Mouse (Mus musculus): Measurements from ENCODE around the gene Elp5. TPM values are rescaled to one million over a fixed set of nuclear protein-coding genes. Genes with fewer than 3 reads are reported as not detected.

The Elp5 gene
- total RNA-seq, 2 experiments from 2014 or later, result 18.7 to 35.5 TPM

- no peak for ATAC-seq (replicated peaks; ENCODE audit: low FRiP score, poor library complexity, severe bottlenecking)
These were observed 61.9 kb downstream of the Elp5 start for GRCm38 (mm10) chr11:69920266-69921031.

GRCm38 (mm10) chr11:69919661-69920265 is 62.6 kb downstream of the Elp5 start:
- peak; percentile 61 for ATAC-seq (replicated peaks; ENCODE audit: low FRiP score, poor library complexity, severe bottlenecking)

- no peak for ATAC-seq (replicated peaks; ENCODE audit: low FRiP score, poor library complexity, severe bottlenecking)
These were observed 63.3 kb downstream of the Elp5 start for GRCm38 (mm10) chr11:69919053-69919452.

Other genes with a start within 250 kb of the Elp5 start
Only the 30 nearest of the 36 such genes appear.
- 4.0 TPM in 1 of 2 replicates, not detected in the other for gene Chrnb1, start 186.6 kb downstream of the Elp5 start, total RNA-seq (2015; ENCODE audit: low replicate concordance)
- 0.26 TPM in 1 of 2 replicates, not detected in the other for gene Chrnb1, start 186.6 kb downstream of the Elp5 start, total RNA-seq (2017; ENCODE audit: low replicate concordance)
- not detected in 2 replicates for gene Fgf11, start 180.7 kb downstream of the Elp5 start, total RNA-seq (2015; ENCODE audit: low replicate concordance)
- not detected in 2 replicates for gene Fgf11, start 180.7 kb downstream of the Elp5 start, total RNA-seq (2017; ENCODE audit: low replicate concordance)
- not detected in 2 replicates for gene Tmem102, start 176.9 kb downstream of the Elp5 start, total RNA-seq (2015; ENCODE audit: low replicate concordance)
- not detected in 2 replicates for gene Tmem102, start 176.9 kb downstream of the Elp5 start, total RNA-seq (2017; ENCODE audit: low replicate concordance)
- 0.42 TPM in 1 of 2 replicates, not detected in the other for gene Gm39566, start 167.2 kb downstream of the Elp5 start, total RNA-seq (2015; ENCODE audit: low replicate concordance)
- gene Gm39566, start 167.2 kb downstream of the Elp5 start, total RNA-seq (2017; ENCODE audit: low replicate concordance), result 0.14 TPM in 1 of 2 replicates, not detected in the other
- gene Spem2, start 164.1 kb downstream of the Elp5 start, total RNA-seq (2015; ENCODE audit: low replicate concordance), result not detected in 2 replicates
- not detected in 2 replicates for gene Spem2, start 164.1 kb downstream of the Elp5 start, total RNA-seq (2017; ENCODE audit: low replicate concordance)
- gene Spem1, start 160.3 kb downstream of the Elp5 start, total RNA-seq (2015; ENCODE audit: low replicate concordance), result not detected in 2 replicates
- gene Spem1, start 160.3 kb downstream of the Elp5 start, total RNA-seq (2017; ENCODE audit: low replicate concordance), result not detected in 2 replicates
- 0.19 and 0.42 TPM in 2 replicates for gene Nlgn2, start 144.7 kb downstream of the Elp5 start, total RNA-seq (2015; ENCODE audit: low replicate concordance)
- gene Nlgn2, start 144.7 kb downstream of the Elp5 start, total RNA-seq (2017; ENCODE audit: low replicate concordance), result 0.28 and 1.1 TPM in 2 replicates
- 142 and 218 TPM in 2 replicates for gene Tmem256, start 144.0 kb downstream of the Elp5 start, total RNA-seq (2015; ENCODE audit: low replicate concordance)
- gene Tmem256, start 144.0 kb downstream of the Elp5 start, total RNA-seq (2017; ENCODE audit: low replicate concordance), result 57.1 and 181 TPM in 2 replicates
- gene Plscr3, start 136.1 kb downstream of the Elp5 start, total RNA-seq (2015; ENCODE audit: low replicate concordance), result 12.5 and 17.6 TPM in 2 replicates
- gene Plscr3, start 136.1 kb downstream of the Elp5 start, total RNA-seq (2017; ENCODE audit: low replicate concordance), result 5.9 and 11.4 TPM in 2 replicates
- gene Tnk1, start 123.8 kb downstream of the Elp5 start, total RNA-seq (2015; ENCODE audit: low replicate concordance), result 15.5 and 19.6 TPM in 2 replicates
- gene Tnk1, start 123.8 kb downstream of the Elp5 start, total RNA-seq (2017; ENCODE audit: low replicate concordance), result 8.3 and 13.8 TPM in 2 replicates
- gene Tmem95, start 104.5 kb downstream of the Elp5 start, total RNA-seq (2015; ENCODE audit: low replicate concordance), result not detected in 2 replicates
- gene Tmem95, start 104.5 kb downstream of the Elp5 start, total RNA-seq (2017; ENCODE audit: low replicate concordance), result not detected in 2 replicates
- 1.3 and 2.1 TPM in 2 replicates for gene Kctd11, start 101.1 kb downstream of the Elp5 start, total RNA-seq (2015; ENCODE audit: low replicate concordance)
- 0.42 and 0.77 TPM in 2 replicates for gene Kctd11, start 101.1 kb downstream of the Elp5 start, total RNA-seq (2017; ENCODE audit: low replicate concordance)
- 9.0 and 15.7 TPM in 2 replicates for gene Acap1, start 87.0 kb downstream of the Elp5 start, total RNA-seq (2015; ENCODE audit: low replicate concordance)
- 12.1 and 16.1 TPM in 2 replicates for gene Acap1, start 87.0 kb downstream of the Elp5 start, total RNA-seq (2017; ENCODE audit: low replicate concordance)
- 2.7 TPM in 1 of 2 replicates, not detected in the other for gene 2810408A11Rik, start 81.5 kb downstream of the Elp5 start, total RNA-seq (2015; ENCODE audit: low replicate concordance)
- 6.0 TPM in 1 of 2 replicates, not detected in the other for gene 2810408A11Rik, start 81.5 kb downstream of the Elp5 start, total RNA-seq (2017; ENCODE audit: low replicate concordance)
- gene Neurl4, start 81.4 kb downstream of the Elp5 start, total RNA-seq (2015; ENCODE audit: low replicate concordance), result 3.5 and 3.8 TPM in 2 replicates
- gene Neurl4, start 81.4 kb downstream of the Elp5 start, total RNA-seq (2017; ENCODE audit: low replicate concordance), result 9.3 and 16.0 TPM in 2 replicates
- gene Gps2, start 68.6 kb downstream of the Elp5 start, total RNA-seq (2015; ENCODE audit: low replicate concordance), result 69.0 and 102 TPM in 2 replicates
- gene Gps2, start 68.6 kb downstream of the Elp5 start, total RNA-seq (2017; ENCODE audit: low replicate concordance), result 52.9 and 63.3 TPM in 2 replicates
- 340 and 374 TPM in 2 replicates for gene Eif5a, start 60.6 kb downstream of the Elp5 start, total RNA-seq (2015; ENCODE audit: low replicate concordance)
- 154 and 205 TPM in 2 replicates for gene Eif5a, start 60.6 kb downstream of the Elp5 start, total RNA-seq (2017; ENCODE audit: low replicate concordance)
- gene Ybx2, start 46.7 kb downstream of the Elp5 start, total RNA-seq (2015; ENCODE audit: low replicate concordance), result not detected in 2 replicates
- gene Ybx2, start 46.7 kb downstream of the Elp5 start, total RNA-seq (2017; ENCODE audit: low replicate concordance), result 5.0 TPM in 1 of 2 replicates, not detected in the other
- gene Slc2a4, start 34.3 kb downstream of the Elp5 start, total RNA-seq (2015; ENCODE audit: low replicate concordance), result 31.3 and 37.9 TPM in 2 replicates
- gene Slc2a4, start 34.3 kb downstream of the Elp5 start, total RNA-seq (2017; ENCODE audit: low replicate concordance), result 98.1 and 151 TPM in 2 replicates
- gene Cldn7, start 17.7 kb downstream of the Elp5 start, total RNA-seq (2015; ENCODE audit: low replicate concordance), result not detected in 2 replicates
- not detected in 2 replicates for gene Cldn7, start 17.7 kb downstream of the Elp5 start, total RNA-seq (2017; ENCODE audit: low replicate concordance)
- gene Ctdnep1, start 1.4 kb downstream of the Elp5 start, total RNA-seq (2015; ENCODE audit: low replicate concordance), result 48.1 and 52.3 TPM in 2 replicates
- 10.8 and 12.5 TPM in 2 replicates for gene Ctdnep1, start 1.4 kb downstream of the Elp5 start, total RNA-seq (2017; ENCODE audit: low replicate concordance)
- 328 and 394 TPM in 2 replicates for gene Gabarap, start 8.6 kb upstream of the Elp5 start, total RNA-seq (2015; ENCODE audit: low replicate concordance)
- 127 and 214 TPM in 2 replicates for gene Gabarap, start 8.6 kb upstream of the Elp5 start, total RNA-seq (2017; ENCODE audit: low replicate concordance)
- 8.5 and 11.3 TPM in 2 replicates for gene Phf23, start 13.3 kb upstream of the Elp5 start, total RNA-seq (2015; ENCODE audit: low replicate concordance)
- 7.4 and 11.0 TPM in 2 replicates for gene Phf23, start 13.3 kb upstream of the Elp5 start, total RNA-seq (2017; ENCODE audit: low replicate concordance)
- 1.3 and 4.2 TPM in 2 replicates for gene Dvl2, start 18.1 kb upstream of the Elp5 start, total RNA-seq (2015; ENCODE audit: low replicate concordance)
- 2.1 and 7.4 TPM in 2 replicates for gene Dvl2, start 18.1 kb upstream of the Elp5 start, total RNA-seq (2017; ENCODE audit: low replicate concordance)
- gene Acadvl, start 32.9 kb upstream of the Elp5 start, total RNA-seq (2015; ENCODE audit: low replicate concordance), result 23.6 and 48.4 TPM in 2 replicates
- gene Acadvl, start 32.9 kb upstream of the Elp5 start, total RNA-seq (2017; ENCODE audit: low replicate concordance), result 18.6 and 20.4 TPM in 2 replicates
- gene Dlg4, start 34.4 kb upstream of the Elp5 start, total RNA-seq (2015; ENCODE audit: low replicate concordance), result 7.7 TPM in 1 of 2 replicates, not detected in the other
- gene Dlg4, start 34.4 kb upstream of the Elp5 start, total RNA-seq (2017; ENCODE audit: low replicate concordance), result 0.17 and 0.84 TPM in 2 replicates
- gene Asgr1, start 71.6 kb upstream of the Elp5 start, total RNA-seq (2015; ENCODE audit: low replicate concordance), result not detected in 2 replicates
- gene Asgr1, start 71.6 kb upstream of the Elp5 start, total RNA-seq (2017; ENCODE audit: low replicate concordance), result not detected in 2 replicates
- gene Asgr2, start 110.1 kb upstream of the Elp5 start, total RNA-seq (2015; ENCODE audit: low replicate concordance), result 3.3 TPM in 1 of 2 replicates, not detected in the other
- not detected in 2 replicates for gene Asgr2, start 110.1 kb upstream of the Elp5 start, total RNA-seq (2017; ENCODE audit: low replicate concordance)
- 8.5 and 15.7 TPM in 2 replicates for gene Mgl2, start 147.8 kb upstream of the Elp5 start, total RNA-seq (2015; ENCODE audit: low replicate concordance)
- 12.4 and 18.7 TPM in 2 replicates for gene Mgl2, start 147.8 kb upstream of the Elp5 start, total RNA-seq (2017; ENCODE audit: low replicate concordance)
- gene Clec10a, start 173.7 kb upstream of the Elp5 start, total RNA-seq (2015; ENCODE audit: low replicate concordance), result 6.7 and 13.2 TPM in 2 replicates
- gene Clec10a, start 173.7 kb upstream of the Elp5 start, total RNA-seq (2017; ENCODE audit: low replicate concordance), result 2.3 and 2.4 TPM in 2 replicates

All from erythroblast, adult 5-6 weeks (primary cell).